Mouse (Mus musculus) stomach, embryonic 15.5 days (tissue): Measurements from ENCODE around the gene Hhatl. TPM values are rescaled to one million over a fixed set of nuclear protein-coding genes. Genes with fewer than 3 reads are reported as not detected.

Experiments
- ATAC-seq: fragments of 200-750 bp; cut with Nextera tagmentation; 2 replicates; pipeline ENCODE4 v1.8.0; 2017; ENCODE audit warnings: low read depth, moderate number of reproducible peaks, moderate TSS enrichment; ENCODE audit not compliant: insufficient read depth, low FRiP score
- H3K27ac ChIP-seq: fragments of 300-500 bp; sonication (generic); 2 replicates; pipeline ENCODE4 v1.5.1; 2015; ENCODE audit warnings: mild to moderate bottlenecking, inconsistent platforms
- H3K27me3 ChIP-seq: fragments of 300-500 bp; sonication (generic); replicated peaks from 2 replicates; pipeline ENCODE4 v1.6.1; 2015; ENCODE audit warnings: inconsistent platforms
- H3K36me3 ChIP-seq: fragments of 300-500 bp; sonication (generic); 2 replicates; pipeline ENCODE4 v1.6.1; 2015; ENCODE audit warnings: inconsistent platforms
- H3K4me1 ChIP-seq: fragments of 300-500 bp; sonication (generic); 2 replicates; pipeline ENCODE4 v1.6.1; 2015; ENCODE audit warnings: inconsistent platforms
- H3K4me2 ChIP-seq: fragments of 300-500 bp; sonication (generic); 2 replicates; pipeline ENCODE4 v1.6.1; 2015; ENCODE audit warnings: mild to moderate bottlenecking, inconsistent platforms
- H3K4me3 ChIP-seq: fragments of 300-500 bp; sonication (generic); replicated peaks from 2 replicates; pipeline ENCODE4 v1.5.1; 2015; ENCODE audit warnings: inconsistent platforms
- H3K9ac ChIP-seq: fragments of 300-500 bp; sonication (generic); 2 replicates; pipeline ENCODE4 v1.6.1; 2015; ENCODE audit warnings: inconsistent platforms
- H3K9me3 ChIP-seq: fragments of 300-500 bp; sonication (generic); 2 replicates; pipeline ENCODE4 v1.6.1; 2016; ENCODE audit warnings: inconsistent platforms
- WGBS: fragments of 180-500 bp; shearing (Covaris S2); methylation state at CpG from one replicate; pipeline ENCODE4 v1.1.7; 2015; 5-methylcytosine and 5-hydroxymethylcytosine counted together
- polyA plus RNA-seq: library from polyadenylated mRNA; unstranded; fragments of >200 nt; fragmentation: Nextera tagmentation; extraction: Ambion mirVana; gene quantifications from 2 replicates; pipeline ENCODE4 v1.2.1, GENCODE M21; 2015

The Hhatl gene
- polyA plus RNA-seq, 1 experiment from 2014 or later = 1.2 TPM

DNA sequence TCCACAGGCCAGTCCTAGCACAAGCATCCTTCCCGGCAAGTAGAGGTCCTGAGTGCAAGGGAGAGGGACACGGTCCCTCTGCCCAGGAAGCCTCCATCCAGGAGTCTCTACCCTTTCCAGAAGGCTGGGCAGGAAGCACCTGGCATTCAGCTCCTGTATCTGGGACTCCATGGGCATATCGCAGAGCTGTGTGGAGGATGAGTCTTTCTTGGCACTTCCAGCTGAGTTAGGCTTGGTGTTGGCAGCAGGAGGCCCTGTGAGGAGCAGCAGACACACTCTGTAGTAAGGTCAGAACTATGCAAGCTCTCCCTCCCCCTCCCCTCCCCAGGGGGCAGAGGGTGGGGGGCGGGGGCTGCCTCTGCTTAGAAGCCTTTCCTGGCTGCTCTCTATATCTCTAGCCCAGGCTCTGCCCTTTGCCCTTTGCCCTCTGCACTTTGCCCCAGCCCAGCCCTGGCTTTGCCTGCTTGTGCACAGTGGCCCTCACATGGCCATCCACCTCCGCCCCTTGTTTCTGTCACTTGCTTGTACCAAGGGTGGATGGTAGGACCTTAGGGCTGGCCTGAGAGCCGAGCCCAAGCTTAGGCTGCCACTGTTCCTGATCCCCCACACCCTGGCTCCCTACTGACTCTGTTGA, 6.7 kb upstream of the Hhatl start:
- WGBS = 43% methylated on average over 6 of the region's 6 CpGs
- no peak for ATAC-seq
- H3K4me3 ChIP-seq = no peak overlapping the region
- H3K4me1 ChIP-seq = 0 out of 2 replicates have a peak, but pooled peaks cover 4% of the 10 kb centered on the region
- no peaks in the 10 kb centered on the region for H3K9me3 ChIP-seq
- H3K36me3 ChIP-seq = no peaks in the 10 kb centered on the region
- no peak overlapping the region for H3K27ac ChIP-seq
- no peak overlapping the region for H3K9ac ChIP-seq
- H3K4me2 ChIP-seq = no peak overlapping the region
- no peaks in the 10 kb centered on the region for H3K27me3 ChIP-seq

DNA sequence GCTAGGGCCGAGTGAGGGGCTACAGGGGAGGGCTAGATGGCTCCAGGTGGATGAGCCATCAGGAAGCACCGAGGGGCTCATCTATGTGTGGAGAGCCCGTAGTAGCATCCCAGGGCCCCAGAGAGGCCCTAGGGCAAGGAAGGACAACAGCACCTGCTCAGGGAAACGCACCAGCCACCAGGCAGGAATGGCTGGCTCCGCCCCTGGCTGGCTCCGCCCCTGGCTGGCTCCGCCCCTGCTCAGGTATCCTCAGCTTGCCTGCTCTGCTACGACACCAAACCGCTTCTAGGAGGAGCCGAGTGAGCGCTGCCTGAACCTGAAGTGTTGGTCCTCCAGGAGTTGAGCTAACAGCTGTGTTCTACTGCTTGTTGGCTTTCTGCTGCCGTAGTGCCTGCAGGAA, 5.4 kb upstream of the Hhatl start:
- no peaks in the 10 kb centered on the region for H3K27me3 ChIP-seq
- no peak overlapping the region for H3K4me3 ChIP-seq
- H3K9me3 ChIP-seq = no peaks in the 10 kb centered on the region
- H3K4me2 ChIP-seq = peak overlapping the region; percentile 43
- H3K36me3 ChIP-seq = no peaks in the 10 kb centered on the region
- 0 out of 2 replicates have a peak, but pooled peaks cover 1% of the 10 kb centered on the region for H3K4me1 ChIP-seq
- H3K9ac ChIP-seq = no peak overlapping the region
- peak; percentile 76 for ATAC-seq
- WGBS = 15% methylated on average over 12 of the region's 12 CpGs
- no peak overlapping the region for H3K27ac ChIP-seq

DNA sequence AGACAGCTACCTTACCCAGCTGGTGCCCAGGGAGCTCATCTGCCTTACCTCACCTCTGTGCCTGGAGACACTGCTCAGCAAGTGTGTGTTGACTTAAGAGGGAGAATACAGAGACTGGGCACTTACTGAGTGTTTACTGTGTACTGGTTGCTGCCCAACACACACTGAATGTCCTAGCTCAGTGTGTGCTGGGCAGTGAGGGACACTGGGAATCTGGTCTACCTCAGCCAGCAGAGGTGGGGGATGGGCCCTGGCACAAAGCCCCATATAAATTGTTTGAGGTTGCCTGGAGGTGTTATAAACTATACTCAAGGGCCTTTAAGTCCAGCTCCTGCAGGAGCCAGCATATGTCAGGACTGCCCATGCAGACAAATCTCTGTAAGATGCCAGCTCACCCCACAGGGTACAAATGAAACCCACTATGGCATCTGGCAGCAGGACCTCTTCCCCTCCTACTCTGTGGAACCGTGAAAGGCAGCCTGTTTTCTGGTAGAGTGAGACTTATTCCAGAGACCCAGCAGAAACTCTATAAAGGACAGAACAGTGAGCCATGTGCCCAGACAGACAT, 2.7 kb upstream of the Hhatl start:
- H3K4me3 ChIP-seq = no peak overlapping the region
- H3K36me3 ChIP-seq = no peaks in the 10 kb centered on the region
- H3K27me3 ChIP-seq = no peaks in the 10 kb centered on the region
- WGBS = 36% methylated on average over 1 of the region's 1 CpGs
- H3K4me1 ChIP-seq = peaks cover 20% of the 10 kb centered on the region; the same call in 1 of the 2 replicates
- H3K4me2 ChIP-seq = no peak overlapping the region
- H3K27ac ChIP-seq = no peak overlapping the region
- H3K9ac ChIP-seq = no peak overlapping the region
- no peak for ATAC-seq
- H3K9me3 ChIP-seq = no peaks in the 10 kb centered on the region

DNA sequence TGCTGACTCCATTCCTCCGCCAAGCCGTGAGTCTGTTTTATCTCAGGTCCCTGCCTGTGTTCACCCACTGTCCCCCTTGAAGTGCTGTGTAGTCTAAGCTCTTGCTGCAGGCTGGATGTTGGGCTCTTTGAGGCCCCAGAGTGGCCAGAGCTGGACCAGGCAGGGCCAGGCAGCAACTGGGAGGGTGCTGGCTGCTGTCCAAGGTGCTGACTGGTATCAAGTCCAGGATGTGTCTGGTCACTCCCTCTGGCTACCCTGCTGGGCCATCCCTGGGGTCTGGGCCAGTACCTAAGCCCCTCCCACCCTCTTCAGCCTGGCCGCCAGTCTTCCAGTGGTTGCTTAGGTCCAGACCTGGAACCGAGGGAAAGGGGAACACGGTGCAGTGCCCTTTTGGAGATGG, 1.1 kb downstream of the Hhatl start:
- Histone ChIP-seq H3K4me2 (no peak overlapping the region), H3K27ac (no peak overlapping the region), H3K4me1 (peaks cover 20% of the 10 kb centered on the region; the same call in 1 of the 2 replicates), H3K9ac (no peak overlapping the region), H3K27me3 (no peaks in the 10 kb centered on the region), H3K9me3 (no peaks in the 10 kb centered on the region), H3K36me3 (no peaks in the 10 kb centered on the region), H3K4me3 (no peak overlapping the region)
- peak; percentile 45; the same call in 1 of the 2 replicates for ATAC-seq
- WGBS = 16% methylated on average over 5 of the region's 5 CpGs

DNA sequence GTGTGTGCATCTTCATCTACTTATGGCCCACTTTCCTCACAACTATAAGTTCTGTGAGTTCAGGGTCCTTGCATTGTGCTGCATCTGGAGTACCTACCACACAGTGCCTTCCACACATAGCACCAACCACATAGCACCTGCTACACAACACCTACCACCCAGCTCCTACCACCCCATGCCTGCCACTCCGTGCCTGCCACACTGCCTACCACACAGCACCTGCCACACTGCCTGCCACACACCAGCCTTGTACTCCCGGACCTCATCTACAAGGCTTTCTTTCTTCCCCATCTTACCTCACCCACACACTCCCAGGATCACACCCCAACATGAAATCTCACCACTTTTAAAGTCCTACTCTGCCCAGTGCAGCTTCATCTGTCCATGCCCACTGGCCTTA, 5.9 kb downstream of the Hhatl start:
- H3K27ac ChIP-seq = no peak overlapping the region
- H3K27me3 ChIP-seq = no peaks in the 10 kb centered on the region
- ATAC-seq = no peak
- H3K36me3 ChIP-seq = no peaks in the 10 kb centered on the region
- H3K9me3 ChIP-seq = no peaks in the 10 kb centered on the region
- H3K4me1 ChIP-seq = peaks cover 9% of the 10 kb centered on the region; the same call in 1 of the 2 replicates
- no peak overlapping the region for H3K4me3 ChIP-seq
- 78% methylated on average over 2 of the region's 2 CpGs for WGBS
- H3K4me2 ChIP-seq = no peak overlapping the region
- no peak overlapping the region for H3K9ac ChIP-seq

DNA sequence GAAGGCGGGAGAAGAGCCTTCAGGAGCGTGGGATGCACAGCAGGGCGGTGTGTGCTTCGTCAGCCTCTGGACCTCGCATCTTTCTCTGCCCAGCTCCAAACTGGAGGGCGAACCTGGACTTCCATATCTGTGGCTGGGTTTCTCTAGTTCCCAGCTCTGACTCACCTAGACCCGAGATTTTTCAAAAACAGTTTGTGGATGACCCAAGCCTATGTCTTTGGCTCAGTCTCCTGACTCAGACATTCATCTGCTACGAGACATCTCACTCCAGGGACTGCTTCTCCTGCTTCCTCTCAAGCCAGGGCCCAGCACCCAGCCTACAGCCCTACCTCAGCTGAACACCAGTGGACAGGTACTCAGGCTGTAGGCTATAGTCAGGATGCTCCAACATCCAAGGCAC, 7.0 kb downstream of the Hhatl start:
- Histone ChIP-seq H3K9ac (no peak overlapping the region), H3K4me2 (no peak overlapping the region), H3K36me3 (no peaks in the 10 kb centered on the region), H3K9me3 (no peaks in the 10 kb centered on the region), H3K27me3 (no peaks in the 10 kb centered on the region), H3K27ac (no peak overlapping the region), H3K4me3 (no peak overlapping the region), H3K4me1 (no peaks in the 10 kb centered on the region)
- 83% methylated on average over 8 of the region's 8 CpGs for WGBS
- ATAC-seq = no peak

DNA sequence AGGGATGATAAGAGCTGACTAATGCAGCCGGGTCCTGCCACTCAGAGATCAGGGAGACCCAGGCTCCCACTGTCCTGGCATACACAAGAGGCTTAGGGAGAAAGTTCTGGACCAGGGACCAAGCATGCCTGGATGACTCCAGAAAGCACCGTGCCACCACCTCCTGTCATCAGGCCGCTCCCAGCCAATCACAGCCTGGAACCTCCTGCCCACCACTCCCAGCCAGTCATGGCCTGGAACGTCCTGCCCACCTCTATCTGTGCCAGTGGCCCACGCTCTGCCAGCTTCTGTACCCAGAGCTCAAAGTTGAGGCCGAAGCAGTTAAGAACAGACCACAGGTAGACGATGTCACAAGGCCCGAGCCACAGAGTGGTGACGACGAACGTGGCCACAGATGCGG, 7.5 kb downstream of the Hhatl start:
- no peak for ATAC-seq
- 81% methylated on average over 12 of the region's 12 CpGs for WGBS
- H3K27me3 ChIP-seq = no peaks in the 10 kb centered on the region

DNA sequence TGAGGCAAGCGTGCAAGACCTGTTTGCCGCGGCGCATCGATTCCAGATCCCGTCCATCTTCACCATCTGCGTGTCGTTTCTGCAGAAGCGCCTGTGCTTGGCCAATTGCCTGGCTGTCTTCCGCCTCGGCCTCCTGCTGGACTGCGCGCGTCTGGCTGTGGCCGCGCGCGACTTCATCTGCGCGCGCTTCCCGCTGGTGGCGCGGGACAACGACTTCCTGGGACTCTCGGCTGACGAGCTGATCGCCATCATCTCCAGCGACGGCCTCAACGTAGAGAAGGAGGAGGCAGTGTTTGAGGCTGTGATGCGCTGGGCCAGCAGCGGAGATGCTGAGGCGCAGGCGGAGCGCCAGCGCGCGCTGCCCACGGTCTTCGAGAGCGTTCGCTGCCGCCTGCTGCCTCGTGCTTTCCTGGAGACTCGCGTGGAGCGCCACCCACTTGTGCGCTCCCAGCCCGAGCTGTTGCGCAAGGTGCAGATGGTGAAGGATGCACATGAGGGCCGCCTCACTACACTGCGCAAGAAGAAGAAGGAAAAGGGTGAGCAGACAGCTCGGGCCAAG, 14.2 kb downstream of the Hhatl start:
- peaks cover 39% of the 10 kb centered on the region for H3K27me3 ChIP-seq
- 11% methylated on average over 54 of the region's 54 CpGs for WGBS
- ATAC-seq = no peak

More for the DNA sequence above, 7.5 kb downstream of the Hhatl start:
- no peak overlapping the region for H3K9ac ChIP-seq
- H3K9me3 ChIP-seq = no peaks in the 10 kb centered on the region
- H3K4me2 ChIP-seq = no peak overlapping the region
- H3K4me1 ChIP-seq = no peaks in the 10 kb centered on the region
- H3K4me3 ChIP-seq = no peak overlapping the region
- no peak overlapping the region for H3K27ac ChIP-seq
- no peaks in the 10 kb centered on the region for H3K36me3 ChIP-seq

DNA sequence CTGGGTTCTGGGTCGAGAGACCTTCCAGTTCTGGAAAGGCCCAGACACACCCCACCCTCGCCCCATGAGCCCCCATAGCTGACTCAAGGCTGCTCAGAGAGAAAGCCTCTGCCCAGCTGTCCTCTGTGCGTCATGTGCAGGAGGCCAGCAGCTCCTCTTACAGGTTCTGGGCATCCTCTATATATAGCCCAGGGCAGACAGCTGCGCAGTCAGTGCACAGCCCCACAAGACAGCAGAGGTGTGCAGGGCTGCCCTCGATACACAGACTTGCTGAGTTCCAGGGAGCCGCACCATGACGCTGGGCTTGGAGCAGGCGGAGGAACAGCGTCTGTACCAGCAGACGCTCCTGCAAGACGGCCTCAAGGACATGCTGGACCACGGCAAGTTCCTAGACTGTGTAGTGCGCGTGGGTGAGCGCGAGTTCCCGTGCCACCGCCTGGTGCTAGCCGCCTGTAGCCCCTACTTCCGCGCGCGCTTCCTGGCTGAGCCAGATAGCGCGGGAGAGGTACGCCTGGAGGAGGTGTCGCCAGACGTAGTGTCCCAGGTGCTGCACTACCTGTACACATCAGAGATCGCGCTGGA, 14.7 kb downstream of the Hhatl start, which contains the start of gene Klhl40:
Gene Klhl40, plus strand, starts transcription at position 124 of the 582 bp plus-strand sequence.
- ATAC-seq = peak; percentile 29
- WGBS = 16% methylated on average over 30 of the region's 30 CpGs
- no peak within 1 kb of the TSS for H3K27ac ChIP-seq
- H3K4me1 ChIP-seq = peaks cover 12% of the 10 kb centered on the region
- H3K9ac ChIP-seq = 0 out of 2 replicates have a peak within 1 kb of the TSS, but pooled peaks have one; percentile 1
- peaks cover 39% of the 10 kb centered on the region for H3K27me3 ChIP-seq
- no peaks in the 10 kb centered on the region for H3K36me3 ChIP-seq
- peak within 1 kb of the TSS; percentile 36 for H3K4me3 ChIP-seq
- H3K4me2 ChIP-seq = peak within 1 kb of the TSS; percentile 71
- H3K9me3 ChIP-seq = no peaks in the 10 kb centered on the region

More for the DNA sequence above, 14.2 kb downstream of the Hhatl start:
- Histone ChIP-seq H3K36me3 (no peaks in the 10 kb centered on the region), H3K4me3 (peak overlapping the region; percentile 36), H3K27ac (no peak overlapping the region), H3K9me3 (no peaks in the 10 kb centered on the region), H3K4me1 (peaks cover 12% of the 10 kb centered on the region), H3K4me2 (peak overlapping the region; percentile 71), H3K9ac (no peak overlapping the region)

DNA sequence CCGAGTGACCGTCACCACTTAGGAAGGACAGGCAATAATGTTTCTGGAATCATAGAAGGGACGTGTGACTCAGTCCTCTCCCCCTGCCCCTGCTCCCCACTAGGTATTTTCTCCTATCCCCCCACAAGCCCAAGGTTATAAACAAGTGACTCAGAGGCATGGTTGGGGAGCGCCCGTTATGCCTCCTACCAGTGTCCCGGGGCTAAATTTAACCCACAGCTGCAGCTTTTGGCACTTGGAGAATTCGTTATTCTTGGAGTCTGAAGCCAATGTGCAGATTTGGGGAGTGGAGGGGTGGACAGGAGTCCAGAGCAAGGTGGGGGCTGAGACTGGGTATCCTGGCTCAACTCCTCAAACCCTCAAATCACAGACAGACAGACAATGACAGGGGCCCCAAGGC, 15.8 kb downstream of the Hhatl start:
- peaks cover 39% of the 10 kb centered on the region for H3K27me3 ChIP-seq
- no peaks in the 10 kb centered on the region for H3K36me3 ChIP-seq
- peaks cover 12% of the 10 kb centered on the region for H3K4me1 ChIP-seq
- H3K4me3 ChIP-seq = no peak overlapping the region
- no peak overlapping the region for H3K9ac ChIP-seq
- no peak overlapping the region for H3K27ac ChIP-seq
- no peak for ATAC-seq
- WGBS = 79% methylated on average over 7 of the region's 7 CpGs
- H3K4me2 ChIP-seq = no peak overlapping the region
- H3K9me3 ChIP-seq = no peaks in the 10 kb centered on the region

DNA sequence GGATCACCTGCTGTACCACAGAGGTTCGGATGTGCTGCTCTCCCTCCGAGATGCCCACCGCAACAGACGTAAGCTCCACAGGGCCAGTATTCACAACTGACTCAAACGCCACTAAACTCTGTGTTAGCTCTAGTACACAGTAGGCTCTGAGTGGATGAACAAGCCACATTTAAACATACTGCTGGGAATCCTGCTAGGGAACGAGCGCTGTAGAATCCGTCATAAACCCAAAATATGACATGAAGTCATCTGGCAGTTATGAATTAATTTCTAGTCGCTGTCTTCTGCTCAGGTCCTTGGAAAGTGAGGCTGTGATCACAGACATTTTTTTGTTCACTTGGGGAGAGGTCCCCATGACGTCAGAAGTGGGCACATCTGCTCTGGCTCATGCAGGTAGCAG, 16.4 kb downstream of the Hhatl start:
- Histone ChIP-seq H3K9me3 (no peaks in the 10 kb centered on the region), H3K4me1 (peaks cover 12% of the 10 kb centered on the region), H3K4me2 (no peak overlapping the region), H3K27ac (no peak overlapping the region), H3K27me3 (peaks cover 39% of the 10 kb centered on the region), H3K9ac (no peak overlapping the region), H3K4me3 (no peak overlapping the region), H3K36me3 (no peaks in the 10 kb centered on the region)
- WGBS = 80% methylated on average over 10 of the region's 10 CpGs
- ATAC-seq = no peak

DNA sequence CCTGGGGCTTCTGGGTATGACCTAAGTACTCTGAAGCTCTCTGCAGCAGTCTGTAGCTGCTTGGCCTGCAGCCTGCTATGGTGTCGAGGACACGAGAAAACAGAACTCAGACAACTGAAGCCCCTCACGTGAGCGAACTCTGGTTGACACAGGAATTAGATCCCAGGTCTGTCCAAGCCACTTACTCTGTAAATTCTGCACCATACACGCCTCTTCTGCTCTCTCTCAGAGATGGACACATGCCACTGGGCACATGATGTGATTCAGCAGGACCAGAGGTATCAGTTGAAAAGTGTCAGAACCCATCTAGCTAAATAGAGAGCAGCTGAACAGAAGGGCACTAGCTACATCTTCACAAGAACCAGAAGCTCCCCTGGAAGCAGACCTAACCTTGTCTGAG, 19.9 kb downstream of the Hhatl start:
- Histone ChIP-seq H3K27me3 (peaks cover 21% of the 10 kb centered on the region), H3K27ac (no peak overlapping the region), H3K36me3 (peaks cover 13% of the 10 kb centered on the region; the same call in 1 of the 2 replicates), H3K9ac (no peak overlapping the region), H3K9me3 (no peaks in the 10 kb centered on the region), H3K4me2 (no peak overlapping the region), H3K4me3 (no peak overlapping the region), H3K4me1 (no peaks in the 10 kb centered on the region)
- WGBS = 65% methylated on average over 5 of the region's 5 CpGs
- ATAC-seq = no peak
